Mouse (Mus musculus): ENCODE data around the gene Fyttd1. TPM values are rescaled to one million over a fixed set of nuclear protein-coding genes. Genes with fewer than 3 reads are reported as not detected.
"Not testable (repeated sequence)": the region's sequence is repeated elsewhere in the genome, so short reads cannot be mapped to it uniquely, and the experiment has no call there.

The Fyttd1 gene
- polyA plus RNA-seq, 1 experiment from 2014 or later: 166 TPM

- Histone ChIP-seq H3K4me1 (ENCODE audit: control insufficient read depth in 2 of 2, insufficient read depth in 2 of 2, low read length in 2 of 2) (peaks cover 2 to 22% of the 10 kb centered on the region in 2 experiments), H3K9me3 (ENCODE audit: control insufficient read depth, low read length) (no peaks in the 10 kb centered on the region), H3K36me3 (ENCODE audit: control insufficient read depth, insufficient read depth, low read length) (no peaks in the 10 kb centered on the region), H3K9ac (ENCODE audit: low read length) (no peak overlapping the region), H3K4me3 (ENCODE audit: control insufficient read depth in 1 of 2, insufficient read depth in 1 of 2, low read depth in 1 of 2, low read length in 2 of 2) (no peak overlapping the region), H3K27ac (replicated peaks in 1 of 2; ENCODE audit: control insufficient read depth in 1 of 2, insufficient read depth in 1 of 2, low read depth in 2 of 2, low read length in 2 of 2) (peak overlapping the region; percentile 25 to 52; a peak in 3 of 4 replicates), H3K4me2 (ENCODE audit: low read length) (no peak overlapping the region), H3K27me3 (ENCODE audit: control insufficient read depth, insufficient read depth, low read length) (no peaks in the 10 kb centered on the region)
- no peak for ATAC-seq (ENCODE audit: insufficient number of reproducible peaks, insufficient read depth, low FRiP score, low read depth)
- WGBS: 16% methylated on average over 1 of the region's 1 CpGs
Observed at GRCm38 (mm10) chr16:32935088-32935487, 57.8 kb downstream of the Fyttd1 start.

- Histone ChIP-seq H3K27me3 (ENCODE audit: control insufficient read depth, insufficient read depth, low read length) (no peaks in the 10 kb centered on the region), H3K4me3 (ENCODE audit: control insufficient read depth in 1 of 2, insufficient read depth in 1 of 2, low read depth in 1 of 2, low read length in 2 of 2) (no peak overlapping the region), H3K9me3 (ENCODE audit: control insufficient read depth, low read length) (no peaks in the 10 kb centered on the region), H3K9ac (ENCODE audit: low read length) (no peak overlapping the region), H3K4me1 (ENCODE audit: control insufficient read depth in 2 of 2, insufficient read depth in 2 of 2, low read length in 2 of 2) (peaks cover 2 to 22% of the 10 kb centered on the region in 2 experiments), H3K27ac (replicated peaks in 1 of 2; ENCODE audit: control insufficient read depth in 1 of 2, insufficient read depth in 1 of 2, low read depth in 2 of 2, low read length in 2 of 2) (no peak overlapping the region), H3K36me3 (ENCODE audit: control insufficient read depth, insufficient read depth, low read length) (no peaks in the 10 kb centered on the region), H3K4me2 (ENCODE audit: low read length) (no peak overlapping the region)
- no peak for ATAC-seq (ENCODE audit: insufficient number of reproducible peaks, insufficient read depth, low FRiP score, low read depth)
- WGBS: 49% methylated on average over 2 of the region's 2 CpGs
Observed at GRCm38 (mm10) chr16:32937358-32937757, 60.1 kb downstream of the Fyttd1 start.

GRCm38 (mm10) chr16:32939301-32939700, 62.0 kb downstream of the Fyttd1 start:
- not testable (repeated sequence) for H3K36me3 ChIP-seq (ENCODE audit: control insufficient read depth, insufficient read depth, low read length); H3K27me3 ChIP-seq (ENCODE audit: control insufficient read depth, insufficient read depth, low read length); H3K4me2 ChIP-seq (ENCODE audit: low read length); H3K4me3 ChIP-seq (ENCODE audit: control insufficient read depth in 1 of 2, insufficient read depth in 1 of 2, low read depth in 1 of 2, low read length in 2 of 2); H3K27ac ChIP-seq (replicated peaks in 1 of 2; ENCODE audit: control insufficient read depth in 1 of 2, insufficient read depth in 1 of 2, low read depth in 2 of 2, low read length in 2 of 2); H3K9me3 ChIP-seq (ENCODE audit: control insufficient read depth, low read length); ATAC-seq (ENCODE audit: insufficient number of reproducible peaks, insufficient read depth, low FRiP score, low read depth); H3K9ac ChIP-seq (ENCODE audit: low read length)
- 36% methylated on average over 3 of the region's 3 CpGs for WGBS
- peaks cover 2 to 22% of the 10 kb centered on the region in 2 experiments for H3K4me1 ChIP-seq (ENCODE audit: control insufficient read depth in 2 of 2, insufficient read depth in 2 of 2, low read length in 2 of 2)

- not testable (repeated sequence) for H3K9ac ChIP-seq (ENCODE audit: low read length); H3K9me3 ChIP-seq (ENCODE audit: control insufficient read depth, low read length); H3K36me3 ChIP-seq (ENCODE audit: control insufficient read depth, insufficient read depth, low read length); H3K27ac ChIP-seq (replicated peaks in 1 of 2; ENCODE audit: control insufficient read depth in 1 of 2, insufficient read depth in 1 of 2, low read depth in 2 of 2, low read length in 2 of 2); H3K4me2 ChIP-seq (ENCODE audit: low read length); H3K27me3 ChIP-seq (ENCODE audit: control insufficient read depth, insufficient read depth, low read length); H3K4me3 ChIP-seq (ENCODE audit: control insufficient read depth in 1 of 2, insufficient read depth in 1 of 2, low read depth in 1 of 2, low read length in 2 of 2); ATAC-seq (ENCODE audit: insufficient number of reproducible peaks, insufficient read depth, low FRiP score, low read depth)
- H3K4me1 ChIP-seq (ENCODE audit: control insufficient read depth in 2 of 2, insufficient read depth in 2 of 2, low read length in 2 of 2): peaks cover 2 to 22% of the 10 kb centered on the region in 2 experiments
- WGBS: 92% methylated on average over 4 of the region's 4 CpGs
Observed at GRCm38 (mm10) chr16:32939716-32940115, 62.4 kb downstream of the Fyttd1 start.

- 70% methylated on average over 2 of the region's 2 CpGs for WGBS
- H3K9me3 ChIP-seq (ENCODE audit: control insufficient read depth, low read length); H3K36me3 ChIP-seq (ENCODE audit: control insufficient read depth, insufficient read depth, low read length); H3K4me2 ChIP-seq (ENCODE audit: low read length); H3K9ac ChIP-seq (ENCODE audit: low read length); H3K27ac ChIP-seq (replicated peaks in 1 of 2; ENCODE audit: control insufficient read depth in 1 of 2, insufficient read depth in 1 of 2, low read depth in 2 of 2, low read length in 2 of 2); H3K27me3 ChIP-seq (ENCODE audit: control insufficient read depth, insufficient read depth, low read length); H3K4me3 ChIP-seq (ENCODE audit: control insufficient read depth in 1 of 2, insufficient read depth in 1 of 2, low read depth in 1 of 2, low read length in 2 of 2); ATAC-seq (ENCODE audit: insufficient number of reproducible peaks, insufficient read depth, low FRiP score, low read depth): not testable (repeated sequence)
- H3K4me1 ChIP-seq (ENCODE audit: control insufficient read depth in 2 of 2, insufficient read depth in 2 of 2, low read length in 2 of 2): peaks cover 0 to 17% of the 10 kb centered on the region in 2 experiments; a peak in 3 of 4 replicates
Observed at GRCm38 (mm10) chr16:32941226-32941625, 63.9 kb downstream of the Fyttd1 start.

- Histone ChIP-seq H3K27ac (replicated peaks in 1 of 2; ENCODE audit: control insufficient read depth in 1 of 2, insufficient read depth in 1 of 2, low read depth in 2 of 2, low read length in 2 of 2) (no peak overlapping the region), H3K36me3 (ENCODE audit: control insufficient read depth, insufficient read depth, low read length) (no peaks in the 10 kb centered on the region), H3K9me3 (ENCODE audit: control insufficient read depth, low read length) (no peaks in the 10 kb centered on the region), H3K9ac (ENCODE audit: low read length) (no peak overlapping the region), H3K27me3 (ENCODE audit: control insufficient read depth, insufficient read depth, low read length) (no peaks in the 10 kb centered on the region), H3K4me3 (ENCODE audit: control insufficient read depth in 1 of 2, insufficient read depth in 1 of 2, low read depth in 1 of 2, low read length in 2 of 2) (no peak overlapping the region), H3K4me1 (ENCODE audit: control insufficient read depth in 2 of 2, insufficient read depth in 2 of 2, low read length in 2 of 2) (peaks cover 0 to 9% of the 10 kb centered on the region in 2 experiments; a peak in 3 of 4 replicates), H3K4me2 (ENCODE audit: low read length) (no peak overlapping the region)
- 92% methylated on average over 5 of the region's 5 CpGs for WGBS
- ATAC-seq (ENCODE audit: insufficient number of reproducible peaks, insufficient read depth, low FRiP score, low read depth): no peak
Observed at GRCm38 (mm10) chr16:32942694-32943093, 65.4 kb downstream of the Fyttd1 start.

GRCm38 (mm10) chr16:32945379-32945778, 68.1 kb downstream of the Fyttd1 start:
- H3K4me3 ChIP-seq (ENCODE audit: control insufficient read depth in 1 of 2, insufficient read depth in 1 of 2, low read depth in 1 of 2, low read length in 2 of 2): no peak overlapping the region

GRCm38 (mm10) chr16:32948016-32948415, 70.7 kb downstream of the Fyttd1 start:
- Histone ChIP-seq H3K4me2 (ENCODE audit: low read length) (no peak overlapping the region), H3K27ac (replicated peaks in 1 of 2; ENCODE audit: control insufficient read depth in 1 of 2, insufficient read depth in 1 of 2, low read depth in 2 of 2, low read length in 2 of 2) (no peak overlapping the region), H3K36me3 (ENCODE audit: control insufficient read depth, insufficient read depth, low read length) (peaks cover 12% of the 10 kb centered on the region; the same call in 1 of the 2 replicates), H3K9me3 (ENCODE audit: control insufficient read depth, low read length) (no peaks in the 10 kb centered on the region), H3K9ac (ENCODE audit: low read length) (no peak overlapping the region), H3K27me3 (ENCODE audit: control insufficient read depth, insufficient read depth, low read length) (no peaks in the 10 kb centered on the region), H3K4me3 (ENCODE audit: control insufficient read depth in 1 of 2, insufficient read depth in 1 of 2, low read depth in 1 of 2, low read length in 2 of 2) (no peak overlapping the region), H3K4me1 (ENCODE audit: control insufficient read depth in 2 of 2, insufficient read depth in 2 of 2, low read length in 2 of 2) (no peaks in the 10 kb centered on the region)
- no peak for ATAC-seq (ENCODE audit: insufficient number of reproducible peaks, insufficient read depth, low FRiP score, low read depth)
- 88% methylated on average over 8 of the region's 8 CpGs for WGBS

More at GRCm38 (mm10) chr16:32945379-32945778, 68.1 kb downstream of the Fyttd1 start:
- Histone ChIP-seq H3K9ac (ENCODE audit: low read length) (no peak overlapping the region), H3K4me2 (ENCODE audit: low read length) (no peak overlapping the region), H3K4me1 (ENCODE audit: control insufficient read depth in 2 of 2, insufficient read depth in 2 of 2, low read length in 2 of 2) (no peaks in the 10 kb centered on the region), H3K9me3 (ENCODE audit: control insufficient read depth, low read length) (no peaks in the 10 kb centered on the region), H3K36me3 (ENCODE audit: control insufficient read depth, insufficient read depth, low read length) (0 out of 2 replicates have a peak, but pooled peaks cover under 1% of the 10 kb centered on the region), H3K27me3 (ENCODE audit: control insufficient read depth, insufficient read depth, low read length) (no peaks in the 10 kb centered on the region), H3K27ac (replicated peaks in 1 of 2; ENCODE audit: control insufficient read depth in 1 of 2, insufficient read depth in 1 of 2, low read depth in 2 of 2, low read length in 2 of 2) (no peak overlapping the region)
- ATAC-seq (ENCODE audit: insufficient number of reproducible peaks, insufficient read depth, low FRiP score, low read depth): no peak
- WGBS: 87% methylated on average over 5 of the region's 5 CpGs

Data from heart, embryonic 14.5 days (tissue).